ENCODE assay signal across 21 mouse cellular contexts in the genomic region with DNA sequence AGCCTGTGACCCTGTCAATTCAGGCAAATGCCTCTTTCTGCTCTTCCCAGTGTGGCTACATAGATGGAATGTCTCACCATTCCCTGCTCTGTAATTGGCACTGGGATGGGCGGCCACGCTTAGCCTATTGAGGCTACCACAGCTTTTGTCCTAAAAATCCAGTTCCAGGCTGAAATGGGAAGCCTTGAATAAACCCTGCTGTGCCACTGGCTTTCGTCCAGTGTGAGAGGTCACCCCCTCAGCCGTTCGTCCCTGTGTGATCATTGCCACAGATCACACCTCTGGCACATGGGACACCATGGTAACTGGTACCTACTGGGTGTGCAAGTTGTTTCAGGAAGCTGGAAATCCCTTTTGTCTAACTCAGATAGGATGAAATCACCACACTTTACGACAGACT. TPM values are rescaled to one million over a fixed set of nuclear protein-coding genes. Genes with fewer than 3 reads are reported as not detected.
DNase-seq lines count a peak whose midpoint lies in the region; ATAC-seq and TF ChIP-seq lines count a peak whose summit lies in the region.
"Had no signal": no experiment of that assay in that cellular context is flagged by ENCODE, and none has a peak within 500 bp of the region (broad histone marks: within the 10 kb centered on the region; RNA-seq: fewer than 3 reads in every experiment).

No protein-coding gene starts in this region.

- intact Hi-C loops in left cerebral cortex, postnatal 4 days (cut with DNase I): no loop called here
- intact Hi-C loops in left cerebral cortex, postnatal 10 days (cut with DNase I): no loop called here

- in situ Hi-C loops in ES-E14 (cut with MboI; ENCODE audit: low sequenced_read_pairs in 2 of 2, unreplicated experiment in 2 of 2): no loop called here

- H3K27me3 ChIP-seq in forebrain, embryonic 11.5 days (ENCODE audit: control insufficient read depth, insufficient read depth, low read length): no peaks in the 10 kb centered on the region
- H3K27me3 ChIP-seq: CH12.LX; hindbrain, embryonic 15.5 days; limb, embryonic 12.5 days; midbrain, embryonic 12.5 days; Patski had no signal

- peak; percentile 69 for DNase-seq in adrenal gland, postnatal 14 days
- DNase-seq in adrenal gland, adult 18-20 months (ENCODE audit: low spot score in 2 of 2): no peak
- peak; percentile 27 for DNase-seq in left cerebral cortex, postnatal 4 days
- no peak for DNase-seq in left cerebral cortex, postnatal 10 days (ENCODE audit: extremely low spot score in 1 of 2, low spot score in 2 of 2)
- no peak for DNase-seq in ES-E14 (ENCODE audit: low read depth, low spot score)
- no peak for DNase-seq in forebrain, embryonic 11.5 days (ENCODE audit: low spot score)
- DNase-seq: gastrocnemius, postnatal 25 days; heart, postnatal 14 days; kidney, adult 18-20 months; kidney, postnatal 10 days; lung, adult 2 months; lung, postnatal 4 days; thymus, postnatal 14 days had no signal

- H3K9ac ChIP-seq in ES-E14 (ENCODE audit: insufficient read depth, low read depth, low read length, poor library complexity, severe bottlenecking): no peak overlapping the region
- no peak overlapping the region for H3K9ac ChIP-seq in forebrain, embryonic 11.5 days (ENCODE audit: low read length)
- H3K9ac ChIP-seq: hindbrain, embryonic 15.5 days; limb, embryonic 12.5 days; midbrain, embryonic 12.5 days had no signal

- H3K9me3 ChIP-seq in ES-E14 (ENCODE audit: control insufficient read depth, insufficient read depth, low read depth, low read length): no peaks in the 10 kb centered on the region
- H3K9me3 ChIP-seq in forebrain, embryonic 11.5 days (ENCODE audit: control insufficient read depth, low read length): no peaks in the 10 kb centered on the region
- H3K9me3 ChIP-seq: hindbrain, embryonic 15.5 days; limb, embryonic 12.5 days; midbrain, embryonic 12.5 days had no signal

- peaks cover 11 to 17% of the 10 kb centered on the region in 2 experiments for H3K4me1 ChIP-seq in ES-E14 (ENCODE audit: control insufficient read depth in 2 of 2, insufficient read depth in 2 of 2, low read length in 2 of 2, poor library complexity in 1 of 2)
- H3K4me1 ChIP-seq in brown adipose tissue, adult 24 weeks (ENCODE audit: control insufficient read depth, insufficient read depth, insufficient read length, low read length): no peaks in the 10 kb centered on the region
- no peaks in the 10 kb centered on the region for H3K4me1 ChIP-seq in forebrain, embryonic 11.5 days (replicated peaks; ENCODE audit: control insufficient read depth, insufficient read depth, low read length)
- H3K4me1 ChIP-seq: hindbrain, embryonic 15.5 days; limb, embryonic 12.5 days; midbrain, embryonic 12.5 days had no signal

- H3K4me3 ChIP-seq in ES-E14 (ENCODE audit: insufficient read depth in 1 of 2, low read depth in 1 of 2, low read length in 2 of 2, poor library complexity in 1 of 2, severe bottlenecking in 1 of 2): no peak overlapping the region
- no peak overlapping the region for H3K4me3 ChIP-seq in brown adipose tissue, adult 24 weeks (ENCODE audit: insufficient read depth, low read depth, low read length)
- H3K4me3 ChIP-seq in forebrain, embryonic 11.5 days (ENCODE audit: low read depth, low read length): no peak overlapping the region
- H3K4me3 ChIP-seq: hindbrain, embryonic 15.5 days; layer of hippocampus, adult 2 months; limb, embryonic 12.5 days; midbrain, embryonic 12.5 days had no signal

- no peak overlapping the region for H3K4me2 ChIP-seq in forebrain, embryonic 11.5 days (ENCODE audit: low read depth, low read length, severe bottlenecking)
- H3K4me2 ChIP-seq: heart, embryonic 11.5 days; hindbrain, embryonic 15.5 days; limb, embryonic 12.5 days; midbrain, embryonic 12.5 days had no signal

- no peaks in the 10 kb centered on the region for H3K36me3 ChIP-seq in ES-E14 (ENCODE audit: control insufficient read depth, insufficient read depth, low read length, poor library complexity, severe bottlenecking)
- no peaks in the 10 kb centered on the region for H3K36me3 ChIP-seq in forebrain, embryonic 11.5 days (ENCODE audit: control insufficient read depth, insufficient read depth, low read length)
- H3K36me3 ChIP-seq: hindbrain, embryonic 15.5 days; limb, embryonic 12.5 days; midbrain, embryonic 12.5 days had no signal

- WGBS in forebrain, embryonic 11.5 days: 24% methylated on average over 6 of the region's 6 CpGs

- ATAC-seq in forebrain, embryonic 11.5 days (replicated peaks; ENCODE audit: low FRiP score): no peak
- ATAC-seq: Patski had no signal

- H3K27ac ChIP-seq in ES-E14 (ENCODE audit: insufficient read depth, low read depth, low read length, poor library complexity, severe bottlenecking): peak overlapping the region; percentile 23; the same call in 1 of the 2 replicates
- peak overlapping the region; percentile 82 for H3K27ac ChIP-seq in brown adipose tissue, adult 24 weeks (replicated peaks; ENCODE audit: low read depth, low read length)
- H3K27ac ChIP-seq in forebrain, embryonic 11.5 days (ENCODE audit: low read depth, low read length): no peak overlapping the region
- H3K27ac ChIP-seq: hindbrain, embryonic 15.5 days; layer of hippocampus, adult 2 months; limb, embryonic 12.5 days; midbrain, embryonic 12.5 days had no signal

TF ChIP-seq in ES-E14, 5 proteins besides CTCF, POLR2A, EP300 and RAD21:
- TF ChIP-seq ZNF384 (IDR thresholded peaks at IDR 0.05; ENCODE audit: low read depth, low read length) (no peak), ZC3H11A (IDR thresholded peaks at IDR 0.05; ENCODE audit: borderline replicate concordance, low read depth, low read length) (no peak), MAFK (IDR thresholded peaks at IDR 0.05; ENCODE audit: insufficient read depth, low read depth, low read length) (no peak), CHD2 (IDR thresholded peaks at IDR 0.05; ENCODE audit: low read depth, low read length) (no peak), HCFC1 (IDR thresholded peaks at IDR 0.05; ENCODE audit: borderline replicate concordance, insufficient read depth, low read length) (no peak)

RNA-seq across cellular contexts. Expression of a gene that starts 18.4 kb away (rescaled TPM):
- total RNA-seq in adrenal gland, postnatal 14 days (2021): 479 and 481 TPM in 2 replicates
- 100 to 1,000 TPM; 677 to 814 TPM for total RNA-seq in adrenal gland, adult 18-20 months (2021)
- total RNA-seq in left cerebral cortex, postnatal 4 days (2021): 100 to 1,000 TPM; 146 to 152 TPM
- 100 to 1,000 TPM; 113 to 114 TPM for total RNA-seq in left cerebral cortex, postnatal 10 days (2021)
- 327 and 432 TPM in 2 replicates for total RNA-seq in ES-E14 (2012; rRNA removed)
- 1,487 and 1,572 TPM in 2 replicates for polyA plus RNA-seq in brown adipose tissue, adult 24 weeks (2012; ENCODE audit: insufficient read depth, insufficient read length, missing spikeins)
- polyA plus RNA-seq in forebrain, embryonic 11.5 days (2014; fragmentation: Nextera tagmentation; extraction: Ambion mirVana): 384 and 400 TPM in 2 replicates

RNA-seq across cellular contexts. Expression of a gene that starts 34.9 kb away (rescaled TPM):
- 5.1 and 5.5 TPM in 2 replicates for total RNA-seq in adrenal gland, postnatal 14 days (2021)
- total RNA-seq in adrenal gland, adult 18-20 months (2021): 1 to 10 TPM; 1.9 to 2.7 TPM
- under 1 TPM; 0.86 to 0.97 TPM for total RNA-seq in left cerebral cortex, postnatal 4 days (2021)
- 1 to 10 TPM; 1.1 to 1.4 TPM for total RNA-seq in left cerebral cortex, postnatal 10 days (2021)
- total RNA-seq in ES-E14 (2012; rRNA removed): 9.7 and 10.4 TPM in 2 replicates
- polyA plus RNA-seq in brown adipose tissue, adult 24 weeks (2012; ENCODE audit: insufficient read depth, insufficient read length, missing spikeins): 1.5 and 2.9 TPM in 2 replicates
- polyA plus RNA-seq in forebrain, embryonic 11.5 days (2014; fragmentation: Nextera tagmentation; extraction: Ambion mirVana): 2.5 and 3.3 TPM in 2 replicates

RNA-seq across cellular contexts. Expression of a gene that starts 40.3 kb away (rescaled TPM):
- total RNA-seq in adrenal gland, postnatal 14 days (2021): 22.5 and 36.2 TPM in 2 replicates
- 10 to 100 TPM; 25.5 to 35.3 TPM for total RNA-seq in adrenal gland, adult 18-20 months (2021)
- total RNA-seq in left cerebral cortex, postnatal 4 days (2021): 10 to 100 TPM; 43.1 to 44.6 TPM
- total RNA-seq in left cerebral cortex, postnatal 10 days (2021): 10 to 100 TPM; 38.2 to 39.5 TPM
- total RNA-seq in ES-E14 (2012; rRNA removed): 25.9 and 41.2 TPM in 2 replicates
- 19.9 and 23.3 TPM in 2 replicates for polyA plus RNA-seq in brown adipose tissue, adult 24 weeks (2012; ENCODE audit: insufficient read depth, insufficient read length, missing spikeins)
- polyA plus RNA-seq in forebrain, embryonic 11.5 days (2014; fragmentation: Nextera tagmentation; extraction: Ambion mirVana): 42.9 and 46.6 TPM in 2 replicates

RNA-seq across cellular contexts. Expression of a gene that starts 46.1 kb away (rescaled TPM):
- total RNA-seq in adrenal gland, postnatal 14 days (2021): 22.9 and 25.6 TPM in 2 replicates
- total RNA-seq in adrenal gland, adult 18-20 months (2021): 10 to 100 TPM; 25.7 to 25.9 TPM
- 10 to 100 TPM; 21.1 to 21.9 TPM for total RNA-seq in left cerebral cortex, postnatal 4 days (2021)
- 10 to 100 TPM; 21.6 to 23.5 TPM for total RNA-seq in left cerebral cortex, postnatal 10 days (2021)
- total RNA-seq in ES-E14 (2012; rRNA removed): 7.3 and 9.7 TPM in 2 replicates
- polyA plus RNA-seq in brown adipose tissue, adult 24 weeks (2012; ENCODE audit: insufficient read depth, insufficient read length, missing spikeins): 35.2 and 44.8 TPM in 2 replicates
- polyA plus RNA-seq in forebrain, embryonic 11.5 days (2014; fragmentation: Nextera tagmentation; extraction: Ambion mirVana): 33.2 and 33.5 TPM in 2 replicates

RNA-seq across cellular contexts. Expression of a gene that starts 46.1 kb away (rescaled TPM):
- 32.5 and 41.2 TPM in 2 replicates for total RNA-seq in adrenal gland, postnatal 14 days (2021)
- total RNA-seq in adrenal gland, adult 18-20 months (2021): 10 to 100 TPM; 21.9 to 30.3 TPM
- total RNA-seq in left cerebral cortex, postnatal 4 days (2021): 100 to 1,000 TPM; 246 to 267 TPM
- total RNA-seq in left cerebral cortex, postnatal 10 days (2021): 100 to 1,000 TPM; 258 to 269 TPM
- total RNA-seq in ES-E14 (2012; rRNA removed): 23.7 and 31.1 TPM in 2 replicates
- polyA plus RNA-seq in brown adipose tissue, adult 24 weeks (2012; ENCODE audit: insufficient read depth, insufficient read length, missing spikeins): 5.9 and 15.8 TPM in 2 replicates
- polyA plus RNA-seq in forebrain, embryonic 11.5 days (2014; fragmentation: Nextera tagmentation; extraction: Ambion mirVana): 74.2 and 80.8 TPM in 2 replicates

Comparison
In these comparisons a context has a peak if more than half of its experiments do, and no peak if none do; other contexts are left out.
1. DNase-seq: peak in adrenal gland, postnatal 14 days (single experiment) and left cerebral cortex, postnatal 4 days (single experiment); none in adrenal gland, adult 18-20 months (0 of 2), left cerebral cortex, postnatal 10 days (0 of 2), ES-E14 (single experiment) and forebrain, embryonic 11.5 days (single experiment).